Mouse (Mus musculus) liver, embryonic 13.5 days (tissue): ENCODE results near the gene Apol9a. TPM values are rescaled to one million over a fixed set of nuclear protein-coding genes. Genes with fewer than 3 reads are reported as not detected.

Source experiments
- ATAC-seq: fragments of 200-750 bp; cut with Nextera tagmentation; 2 replicates; pipeline ENCODE4 v1.8.0; 2017; ENCODE audit warnings: low read depth, mild to moderate bottlenecking, moderate number of reproducible peaks, moderate library complexity
- DNase-seq: peaks from one replicate; pipeline ENCODE4 v3.0.0; 2022
- H3K27ac ChIP-seq: fragments of 300-500 bp; sonication (generic); 2 replicates; pipeline ENCODE4 v1.5.1; 2015; ENCODE audit warnings: moderate library complexity, mild to moderate bottlenecking, inconsistent platforms
- H3K27me3 ChIP-seq: fragments of 300-500 bp; sonication (generic); 2 replicates; pipeline ENCODE4 v1.6.1; 2015; ENCODE audit warnings: mild to moderate bottlenecking, inconsistent platforms
- H3K36me3 ChIP-seq: fragments of 300-500 bp; sonication (generic); 2 replicates; pipeline ENCODE4 v1.6.1; 2015; ENCODE audit warnings: mild to moderate bottlenecking, inconsistent platforms
- H3K4me1 ChIP-seq: fragments of 300-500 bp; sonication (generic); replicated peaks from 2 replicates; pipeline ENCODE4 v1.6.1; 2015; ENCODE audit warnings: inconsistent platforms
- H3K4me2 ChIP-seq: fragments of 300-500 bp; sonication (generic); 2 replicates; pipeline ENCODE4 v1.6.1; 2015; ENCODE audit warnings: inconsistent platforms, mild to moderate bottlenecking, moderate library complexity
- H3K4me3 ChIP-seq: fragments of 300-500 bp; sonication (generic); replicated peaks from 2 replicates; pipeline ENCODE4 v1.5.1; 2015; ENCODE audit warnings: mild to moderate bottlenecking, inconsistent platforms
- H3K9ac ChIP-seq: fragments of 300-500 bp; sonication (generic); 2 replicates; pipeline ENCODE4 v1.6.1; 2015; ENCODE audit warnings: mild to moderate bottlenecking, inconsistent platforms
- H3K9me3 ChIP-seq: fragments of 300-500 bp; sonication (generic); replicated peaks from 2 replicates; pipeline ENCODE4 v1.6.1; 2016; ENCODE audit warnings: inconsistent platforms
- WGBS: fragments of 180-500 bp; shearing (Covaris S2); methylation state at CpG from one replicate; pipeline ENCODE4 v1.1.7; 2015; ENCODE audit not compliant: insufficient replicate concordance; 5-methylcytosine and 5-hydroxymethylcytosine counted together
- polyA plus RNA-seq: library from polyadenylated mRNA; unstranded; fragments of >200 nt; fragmentation: Nextera tagmentation; extraction: Ambion mirVana; gene quantifications from 2 replicates; pipeline ENCODE4 v1.2.1, GENCODE M21; 2015

Apol9a gene
- polyA plus RNA-seq, 1 experiment from 2014 or later: 0.06 TPM

DNA sequence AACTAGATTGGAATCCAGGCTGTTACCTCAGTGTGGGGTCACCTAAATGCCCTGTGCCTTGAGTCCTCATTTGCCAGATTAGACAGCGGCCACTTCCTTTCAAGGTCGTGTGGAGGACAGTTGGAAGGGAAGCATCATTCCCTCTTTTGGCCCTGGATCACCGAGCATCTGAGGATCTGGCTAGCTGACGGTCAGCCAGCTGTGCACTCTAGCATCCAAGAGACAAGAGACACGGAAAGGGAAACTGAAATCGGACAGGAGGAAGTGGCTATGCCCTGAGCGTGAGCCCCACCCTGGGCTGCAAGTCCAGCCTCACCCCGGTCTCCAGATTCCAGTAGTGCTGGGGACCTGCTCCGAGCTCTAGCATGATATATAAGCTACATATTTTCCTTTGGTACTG is 51.4 kb downstream of the Apol9a start:
- Histone ChIP-seq H3K36me3 (no peaks in the 10 kb centered on the region), H3K9ac (no peak overlapping the region), H3K4me3 (no peak overlapping the region), H3K9me3 (no peaks in the 10 kb centered on the region), H3K4me2 (no peak overlapping the region), H3K27ac (no peak overlapping the region), H3K4me1 (peaks cover 22% of the 10 kb centered on the region), H3K27me3 (peaks cover 9% of the 10 kb centered on the region)
- 47% methylated on average over 9 of the region's 9 CpGs for WGBS
- no peak for DNase-seq
- no peak for ATAC-seq

DNA sequence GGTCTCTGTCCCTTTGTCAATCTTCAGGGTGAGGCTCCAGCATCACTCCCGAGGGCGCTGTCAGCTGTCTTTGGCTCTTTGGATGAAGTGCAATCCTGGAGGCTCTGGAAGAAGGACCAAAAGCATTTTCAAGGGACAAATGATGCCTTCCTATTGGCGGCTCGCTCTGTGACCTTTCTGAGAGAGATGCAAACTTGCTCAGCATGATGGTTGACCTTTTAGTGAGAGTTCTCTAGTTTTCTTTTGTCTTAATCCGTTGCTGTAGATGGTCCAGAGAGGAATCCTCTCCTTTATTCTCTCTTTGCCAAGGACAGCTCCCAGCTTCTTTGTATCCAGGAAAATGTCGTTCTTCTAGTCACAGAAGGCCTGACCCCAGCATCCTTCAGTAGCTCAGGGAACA is 51.9 kb downstream of the Apol9a start:
- no peak overlapping the region for H3K4me3 ChIP-seq
- H3K9me3 ChIP-seq: no peaks in the 10 kb centered on the region
- H3K27me3 ChIP-seq: peaks cover 9% of the 10 kb centered on the region
- no peak overlapping the region for H3K9ac ChIP-seq
- WGBS: 35% methylated on average over 6 of the region's 6 CpGs
- DNase-seq (no peak), ATAC-seq (no peak)
- H3K4me1 ChIP-seq: peaks cover 25% of the 10 kb centered on the region
- H3K4me2 ChIP-seq: peak overlapping the region; percentile 57
- no peaks in the 10 kb centered on the region for H3K36me3 ChIP-seq
- H3K27ac ChIP-seq: no peak overlapping the region

DNA sequence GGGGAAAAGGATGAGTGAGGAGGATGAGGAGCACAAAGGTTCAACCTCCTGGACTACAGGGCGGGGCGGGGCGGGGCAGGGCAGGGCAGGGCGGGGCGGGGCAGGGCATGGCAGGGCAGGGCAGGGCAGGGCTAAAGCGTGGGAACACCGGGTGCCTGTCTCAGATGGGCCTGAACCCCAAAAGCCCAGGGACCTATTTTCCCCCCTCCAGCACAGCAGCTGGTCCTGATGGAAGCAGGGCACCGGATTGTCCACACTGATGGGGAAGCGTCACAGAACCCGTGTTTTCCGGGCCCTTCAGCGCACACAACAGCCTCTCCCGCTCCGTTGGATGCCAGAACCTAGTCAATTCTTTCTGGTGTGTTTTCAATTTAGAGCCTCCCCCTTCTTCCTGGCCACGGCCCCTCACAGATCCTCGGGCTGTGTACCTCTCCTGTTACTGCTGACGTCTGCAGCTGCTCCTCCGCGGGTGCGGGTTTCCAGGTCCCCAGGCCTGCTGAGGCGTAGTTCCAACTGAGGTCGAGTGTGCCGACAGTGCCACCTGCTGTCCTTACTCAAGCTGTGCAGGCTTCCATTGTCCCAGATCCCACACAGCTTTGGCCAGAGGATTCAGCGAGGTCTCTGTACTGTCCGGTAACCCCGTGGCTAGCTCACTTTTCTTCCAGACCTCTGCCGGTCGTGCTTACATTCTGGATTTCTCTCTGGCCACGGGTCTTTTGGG is 52.5 kb downstream of the Apol9a start:
- DNase-seq: peak; percentile 45
- peak; percentile 67 for ATAC-seq
- H3K4me3 ChIP-seq: peak overlapping the region; percentile 22
- H3K9me3 ChIP-seq: no peaks in the 10 kb centered on the region
- H3K9ac ChIP-seq: no peak overlapping the region
- WGBS: 3% methylated on average over 29 of the region's 29 CpGs
- H3K4me2 ChIP-seq: peak overlapping the region; percentile 57
- H3K36me3 ChIP-seq: no peaks in the 10 kb centered on the region
- H3K4me1 ChIP-seq: peaks cover 31% of the 10 kb centered on the region
- no peak overlapping the region for H3K27ac ChIP-seq
- peaks cover 9% of the 10 kb centered on the region for H3K27me3 ChIP-seq

DNA sequence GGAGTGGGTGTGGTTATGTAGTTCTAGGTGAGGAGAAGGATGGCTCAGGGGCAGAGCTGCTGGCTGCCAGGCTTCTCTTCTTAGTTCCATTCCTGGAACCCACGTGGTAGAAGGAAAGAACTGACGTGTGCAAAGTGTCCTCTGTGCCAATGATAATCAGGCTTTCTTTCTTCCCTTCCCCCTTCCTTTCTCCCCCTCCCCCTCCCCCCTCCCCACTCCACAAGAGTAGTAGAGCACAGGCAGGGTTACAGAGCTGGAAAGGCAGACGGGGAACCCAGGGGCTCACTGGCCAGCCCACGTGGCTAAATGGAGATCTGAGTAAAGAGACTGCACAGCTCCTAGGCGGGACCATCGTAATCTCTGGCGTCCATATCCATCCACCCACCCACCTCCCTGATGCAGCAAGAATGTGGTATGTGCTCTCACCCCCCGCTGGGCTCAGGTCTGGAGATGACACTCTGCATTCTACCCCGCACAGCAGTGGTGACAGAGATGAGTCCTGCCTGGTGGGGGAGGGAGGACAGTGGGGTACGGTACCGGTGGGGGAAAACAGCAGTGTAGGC is 54.6 kb downstream of the Apol9a start:
- no peak overlapping the region for H3K27ac ChIP-seq
- 11% methylated on average over 11 of the region's 11 CpGs for WGBS
- H3K27me3 ChIP-seq: peaks cover 9% of the 10 kb centered on the region
- H3K4me2 ChIP-seq: peak overlapping the region; percentile 36
- H3K9ac ChIP-seq: no peak overlapping the region
- peak overlapping the region; percentile 2; the same call in 1 of the 2 replicates for H3K4me3 ChIP-seq
- H3K36me3 ChIP-seq: no peaks in the 10 kb centered on the region
- no peaks in the 10 kb centered on the region for H3K9me3 ChIP-seq
- DNase-seq (no peak), ATAC-seq (peak; percentile 48)
- peaks cover 32% of the 10 kb centered on the region for H3K4me1 ChIP-seq

DNA sequence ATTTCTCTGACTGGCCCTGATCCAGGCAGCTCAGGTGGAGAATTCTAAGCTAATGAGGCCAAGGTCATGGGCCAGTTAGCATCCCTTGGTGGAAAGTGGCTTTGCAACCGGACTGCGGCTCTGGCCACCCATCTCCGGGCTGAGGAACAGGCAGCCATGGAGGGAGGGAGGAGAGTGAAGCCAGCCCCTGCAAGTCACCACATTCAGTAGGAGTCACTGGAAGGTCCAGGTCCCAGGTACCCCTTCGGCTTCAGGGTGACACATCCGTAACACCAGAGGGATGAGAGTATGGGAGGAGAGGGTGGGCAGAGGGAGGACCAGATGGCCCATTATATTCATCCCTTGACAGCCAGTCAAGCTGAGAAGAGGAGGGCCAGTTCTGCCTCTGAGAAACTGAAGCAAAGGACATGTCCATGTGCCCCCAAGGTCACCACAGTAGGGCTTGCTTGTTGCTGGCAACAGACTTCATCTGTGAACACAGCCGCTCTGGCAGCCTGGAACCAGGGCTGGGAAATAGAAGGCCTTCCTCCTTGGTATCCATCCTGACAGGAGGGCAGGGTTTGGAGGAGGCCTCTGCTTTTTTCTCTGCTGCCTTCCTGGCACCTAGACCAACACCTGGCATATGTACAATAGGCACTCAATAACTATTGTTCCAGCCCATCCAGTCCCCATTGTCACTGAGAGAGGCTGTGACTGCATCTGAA is 55.9 kb downstream of the Apol9a start:
- Histone ChIP-seq H3K36me3 (no peaks in the 10 kb centered on the region), H3K27me3 (peaks cover 9% of the 10 kb centered on the region), H3K27ac (no peak overlapping the region), H3K9me3 (no peaks in the 10 kb centered on the region), H3K4me3 (no peak overlapping the region), H3K4me1 (peaks cover 32% of the 10 kb centered on the region), H3K9ac (no peak overlapping the region), H3K4me2 (no peak overlapping the region)
- ATAC-seq (no peak), DNase-seq (no peak)
- WGBS: 72% methylated on average over 6 of the region's 6 CpGs

DNA sequence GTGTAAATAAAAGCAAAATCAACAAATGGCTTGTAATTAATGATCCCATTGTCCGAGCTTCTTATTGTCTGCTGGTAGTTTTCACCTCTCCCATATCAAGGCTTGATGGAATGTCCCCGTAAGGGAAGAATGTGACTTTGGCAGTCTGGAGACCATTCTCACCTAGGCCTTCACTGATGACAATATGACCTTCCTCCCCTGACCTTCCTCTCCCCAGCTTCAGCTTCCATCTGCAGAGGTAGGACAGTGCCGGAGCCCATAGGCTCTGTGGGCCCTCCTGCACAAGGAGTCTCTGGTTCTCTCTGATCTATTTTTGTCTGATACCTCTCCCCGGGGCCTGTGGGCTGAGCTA is 56.5 kb downstream of the Apol9a start:
- Histone ChIP-seq H3K4me1 (peaks cover 32% of the 10 kb centered on the region), H3K36me3 (no peaks in the 10 kb centered on the region), H3K27ac (no peak overlapping the region), H3K9me3 (no peaks in the 10 kb centered on the region), H3K27me3 (peaks cover 8% of the 10 kb centered on the region), H3K4me2 (no peak overlapping the region), H3K4me3 (no peak overlapping the region), H3K9ac (no peak overlapping the region)
- DNase-seq (no peak), ATAC-seq (no peak)
- WGBS: 61% methylated on average over 4 of the region's 4 CpGs

Other genes starting within 250 kb of the Apol9a start
- 6.7 and 9.5 TPM in 2 replicates for gene Rbfox2, start 104.1 kb downstream of the Apol9a start, polyA plus RNA-seq
- 0.17 and 0.27 TPM in 2 replicates for gene Apol7a, start 12.0 kb downstream of the Apol9a start, polyA plus RNA-seq
- gene Apol7b, start 36.4 kb upstream of the Apol9a start, polyA plus RNA-seq: not detected in 2 replicates
- 0.05 and 0.10 TPM in 2 replicates for gene Apol10a, start 65.9 kb upstream of the Apol9a start, polyA plus RNA-seq
- gene Apol11a, start 97.1 kb upstream of the Apol9a start, polyA plus RNA-seq: 0.15 and 0.38 TPM in 2 replicates
- gene Apol7c, start 122.2 kb upstream of the Apol9a start, polyA plus RNA-seq: not detected in 2 replicates
- gene 1700025B11Rik, start 150.8 kb upstream of the Apol9a start, polyA plus RNA-seq: not detected in 2 replicates
- not detected in 2 replicates for gene Apol10b, start 185.0 kb upstream of the Apol9a start, polyA plus RNA-seq
- gene Gm36245, start 188.1 kb upstream of the Apol9a start, polyA plus RNA-seq: not detected in 2 replicates
- gene Apol11b, start 232.2 kb upstream of the Apol9a start, polyA plus RNA-seq: 10.6 and 12.5 TPM in 2 replicates